Mouse (Mus musculus) intestine, embryonic 14.5 days (tissue): ENCODE measurements at regions not wholly inside any gene's neighbourhood (a gene's known extent, or its start where the extent isn't known, plus 50 kb on each side); places are given as distances from the start of the nearest gene placed in this dataset.
A peak's percentile ranks its signal among the peaks of the same experiment; 100 is the strongest.

Experiments used
- ATAC-seq: fragments of 200-750 bp; cut with Nextera tagmentation; replicated peaks from 2 replicates; pipeline ENCODE4 v1.8.0; 2017; ENCODE audit warnings: low read depth, moderate number of reproducible peaks, moderate TSS enrichment, moderate library complexity; ENCODE audit not compliant: low FRiP score, low TSS enrichment
- DNase-seq: peaks from one replicate; pipeline ENCODE4 v3.0.0-alpha.2; 2018; ENCODE audit warnings: low spot score
- H3K27ac ChIP-seq: fragments of 300-500 bp; sonication (generic); 2 replicates; pipeline ENCODE4 v1.5.1; 2014; ENCODE audit warnings: low read depth, mild to moderate bottlenecking, control low read depth
- H3K27me3 ChIP-seq: fragments of 300-500 bp; sonication (generic); replicated peaks from 2 replicates; pipeline ENCODE4 v1.6.1; 2014; ENCODE audit warnings: low read length, control low read depth; ENCODE audit not compliant: control insufficient read depth, insufficient read depth
- H3K36me3 ChIP-seq: fragments of 300-500 bp; sonication (generic); 2 replicates; pipeline ENCODE4 v1.6.1; 2014; ENCODE audit warnings: low read length, control low read depth; ENCODE audit not compliant: control insufficient read depth, insufficient read depth
- H3K4me1 ChIP-seq: fragments of 300-500 bp; sonication (generic); replicated peaks from 2 replicates; pipeline ENCODE4 v1.6.1; 2014; ENCODE audit warnings: low read length, control low read depth, mixed read lengths; ENCODE audit not compliant: control insufficient read depth, insufficient read depth
- H3K4me2 ChIP-seq: fragments of 300-500 bp; sonication (generic); 2 replicates; pipeline ENCODE4 v1.6.1; 2014; ENCODE audit warnings: low read length
- H3K4me3 ChIP-seq: fragments of 300-500 bp; sonication (generic); 2 replicates; pipeline ENCODE4 v1.5.1; 2014; ENCODE audit warnings: low read depth, low read length, control low read depth, mixed read lengths
- H3K9ac ChIP-seq: fragments of 300-500 bp; sonication (generic); 2 replicates; pipeline ENCODE4 v1.6.1; 2014; ENCODE audit warnings: mild to moderate bottlenecking, low read length
- H3K9me3 ChIP-seq: fragments of 300-500 bp; sonication (generic); 2 replicates; pipeline ENCODE4 v1.6.1; 2016; ENCODE audit warnings: low read length, control low read depth; ENCODE audit not compliant: control insufficient read depth
- WGBS: fragments of 180-500 bp; shearing (Covaris S2); extraction: QIAGEN DNeasy Blood & Tissue Kit; methylation state at CpG from one replicate; pipeline ENCODE4 v1.1.7; 2014; 5-methylcytosine and 5-hydroxymethylcytosine counted together

DNA sequence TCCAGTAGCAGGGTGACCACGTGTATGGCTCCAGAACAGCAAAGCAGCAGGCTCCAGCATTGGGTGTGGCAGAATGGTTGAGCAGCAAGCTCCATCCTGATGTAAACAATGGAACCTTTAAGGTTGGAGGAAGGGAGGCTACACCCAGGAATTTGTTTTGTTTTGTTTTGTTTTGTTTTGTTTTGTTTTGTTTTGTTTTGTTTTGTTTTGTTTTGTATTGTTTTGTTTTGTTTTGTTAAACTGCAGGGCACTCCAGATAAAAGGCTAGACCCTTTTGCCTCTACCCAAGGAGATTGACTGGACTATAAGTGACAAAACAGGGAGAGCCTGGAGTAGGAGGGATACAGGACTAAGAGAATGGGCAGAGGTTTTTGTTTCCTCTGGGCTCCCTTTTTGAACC is 647.5 kb downstream of the Kcnj3 start:
- H3K36me3 ChIP-seq, result no peaks in the 10 kb centered on the region
- no peak overlapping the region for H3K9ac ChIP-seq
- ATAC-seq (no peak), DNase-seq (no peak)
- no peak overlapping the region for H3K27ac ChIP-seq
- WGBS, result 62% methylated on average over 1 of the region's 1 CpGs
- H3K4me3 ChIP-seq, result no peak overlapping the region
- no peak overlapping the region for H3K4me2 ChIP-seq
- no peaks in the 10 kb centered on the region for H3K27me3 ChIP-seq
- no peaks in the 10 kb centered on the region for H3K9me3 ChIP-seq
- H3K4me1 ChIP-seq, result no peaks in the 10 kb centered on the region

GRCm38 (mm10) chr2:56109531-56109930 is 673.8 kb downstream of the Kcnj3 start:
- DNase-seq, result no peak
- no peak for ATAC-seq
- Histone ChIP-seq H3K9me3 (no peaks in the 10 kb centered on the region), H3K9ac (no peak overlapping the region), H3K27ac (no peak overlapping the region), H3K4me1 (no peaks in the 10 kb centered on the region), H3K4me2 (no peak overlapping the region), H3K4me3 (no peak overlapping the region), H3K36me3 (no peaks in the 10 kb centered on the region), H3K27me3 (no peaks in the 10 kb centered on the region)
- 51% methylated on average over 3 of the region's 3 CpGs for WGBS

- no peak overlapping the region for H3K4me2 ChIP-seq
- no peaks in the 10 kb centered on the region for H3K9me3 ChIP-seq
- H3K4me3 ChIP-seq, result no peak overlapping the region
- H3K9ac ChIP-seq, result no peak overlapping the region
- WGBS, result 59% methylated on average over 6 of the region's 6 CpGs
- no peaks in the 10 kb centered on the region for H3K27me3 ChIP-seq
- ATAC-seq (no peak), DNase-seq (no peak)
- H3K27ac ChIP-seq, result no peak overlapping the region
- no peaks in the 10 kb centered on the region for H3K36me3 ChIP-seq
- H3K4me1 ChIP-seq, result no peaks in the 10 kb centered on the region
Observed at GRCm38 (mm10) chr2:56109975-56110374, 674.2 kb downstream of the Kcnj3 start.

GRCm38 (mm10) chr2:56114469-56114868 is 678.7 kb downstream of the Kcnj3 start:
- no peaks in the 10 kb centered on the region for H3K36me3 ChIP-seq
- peak; percentile 66; the same call in 1 of the 2 replicates for ATAC-seq

GRCm38 (mm10) chr2:56119368-56119767 is 683.6 kb downstream of the Kcnj3 start:
- DNase-seq, result no peak
- WGBS, result 29% methylated on average over 6 of the region's 6 CpGs

More at GRCm38 (mm10) chr2:56114469-56114868, 678.7 kb downstream of the Kcnj3 start:
- 18% methylated on average over 3 of the region's 3 CpGs for WGBS
- no peak for DNase-seq
- Histone ChIP-seq H3K9ac (no peak overlapping the region), H3K27me3 (no peaks in the 10 kb centered on the region), H3K9me3 (no peaks in the 10 kb centered on the region), H3K4me2 (no peak overlapping the region), H3K27ac (no peak overlapping the region), H3K4me3 (no peak overlapping the region), H3K4me1 (no peaks in the 10 kb centered on the region)

GRCm38 (mm10) chr2:56147107-56147615 is 711.4 kb downstream of the Kcnj3 start:
- H3K9me3 ChIP-seq, result no peaks in the 10 kb centered on the region
- 67% methylated on average over 6 of the region's 6 CpGs for WGBS

More at GRCm38 (mm10) chr2:56119368-56119767, 683.6 kb downstream of the Kcnj3 start:
- Histone ChIP-seq H3K36me3 (no peaks in the 10 kb centered on the region), H3K9ac (no peak overlapping the region), H3K4me3 (no peak overlapping the region), H3K4me1 (no peaks in the 10 kb centered on the region), H3K27me3 (no peaks in the 10 kb centered on the region), H3K9me3 (no peaks in the 10 kb centered on the region), H3K4me2 (no peak overlapping the region), H3K27ac (no peak overlapping the region)
- no peak for ATAC-seq

DNA sequence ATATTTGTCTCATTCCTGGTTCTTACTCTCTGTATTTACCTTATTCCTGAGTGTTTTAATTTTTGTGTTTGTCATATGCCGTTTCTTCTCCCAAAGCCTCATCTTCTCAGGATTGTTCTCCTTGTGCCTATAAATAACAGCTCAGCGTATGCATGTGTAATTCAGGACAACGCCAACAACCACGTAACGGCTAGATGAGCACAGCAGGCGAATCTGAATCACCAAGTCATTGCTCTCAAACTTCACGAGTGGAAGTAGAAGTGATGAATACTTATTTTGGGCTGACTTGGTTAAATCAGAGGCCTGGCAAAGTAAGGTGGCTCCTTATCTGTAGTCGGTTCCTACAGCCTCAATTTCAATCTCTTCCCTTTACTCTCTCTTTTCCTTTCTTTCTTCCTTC is 760.7 kb downstream of the Kcnj3 start:
- H3K9me3 ChIP-seq, result no peaks in the 10 kb centered on the region
- no peaks in the 10 kb centered on the region for H3K36me3 ChIP-seq
- no peak overlapping the region for H3K4me3 ChIP-seq
- no peaks in the 10 kb centered on the region for H3K27me3 ChIP-seq
- no peak overlapping the region for H3K4me2 ChIP-seq
- ATAC-seq (no peak), DNase-seq (no peak)
- WGBS, result 78% methylated on average over 8 of the region's 8 CpGs
- no peaks in the 10 kb centered on the region for H3K4me1 ChIP-seq
- no peak overlapping the region for H3K9ac ChIP-seq
- H3K27ac ChIP-seq, result no peak overlapping the region

More at GRCm38 (mm10) chr2:56147107-56147615, 711.4 kb downstream of the Kcnj3 start:
- Histone ChIP-seq H3K36me3 (no peaks in the 10 kb centered on the region), H3K4me1 (no peaks in the 10 kb centered on the region), H3K27ac (no peak overlapping the region), H3K4me3 (no peak overlapping the region), H3K27me3 (no peaks in the 10 kb centered on the region), H3K9ac (no peak overlapping the region), H3K4me2 (no peak overlapping the region)
- ATAC-seq (no peak), DNase-seq (no peak)

DNA sequence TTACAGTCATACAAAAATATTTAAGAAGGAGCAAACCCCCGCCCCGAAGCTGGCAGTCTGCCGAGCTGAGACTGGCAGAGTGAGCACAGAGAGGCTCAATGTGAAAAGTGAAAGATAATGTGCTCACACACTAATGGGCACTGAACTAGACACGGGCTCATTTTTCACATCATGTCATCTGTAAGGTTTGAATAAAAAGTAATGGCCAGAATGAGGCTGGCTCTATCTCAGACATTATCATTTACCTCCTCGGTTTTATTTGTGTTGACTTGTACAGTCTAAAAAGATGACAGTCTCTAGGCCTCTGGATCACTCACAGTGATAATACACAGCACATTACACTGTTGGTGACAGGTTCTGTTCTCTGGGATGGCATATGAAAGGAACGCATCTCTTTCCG is 791.7 kb downstream of the Kcnj3 start:
- ATAC-seq, result no peak
- Histone ChIP-seq H3K9me3 (no peaks in the 10 kb centered on the region), H3K9ac (no peak overlapping the region), H3K4me2 (no peak overlapping the region), H3K4me3 (no peak overlapping the region), H3K27me3 (no peaks in the 10 kb centered on the region), H3K27ac (no peak overlapping the region), H3K36me3 (no peaks in the 10 kb centered on the region), H3K4me1 (no peaks in the 10 kb centered on the region)
- 67% methylated on average over 7 of the region's 7 CpGs for WGBS
- DNase-seq, result no peak

GRCm38 (mm10) chr2:56233042-56233441 is 797.3 kb downstream of the Kcnj3 start:
- WGBS, result 86% methylated on average over 1 of the region's 1 CpGs
- no peaks in the 10 kb centered on the region for H3K4me1 ChIP-seq
- ATAC-seq (no peak), DNase-seq (no peak)
- no peak overlapping the region for H3K9ac ChIP-seq
- H3K4me2 ChIP-seq, result no peak overlapping the region
- no peak overlapping the region for H3K27ac ChIP-seq
- H3K27me3 ChIP-seq, result no peaks in the 10 kb centered on the region
- H3K9me3 ChIP-seq, result no peaks in the 10 kb centered on the region
- H3K36me3 ChIP-seq, result no peaks in the 10 kb centered on the region
- H3K4me3 ChIP-seq, result no peak overlapping the region
